Mouse (Mus musculus): Measurements from ENCODE around the gene Wipf1. TPM values are rescaled to one million over a fixed set of nuclear protein-coding genes. Genes with fewer than 3 reads are reported as not detected.

Wipf1 gene
- polyA plus RNA-seq, 1 experiment from 2014 or later: 3.7 TPM

DNA sequence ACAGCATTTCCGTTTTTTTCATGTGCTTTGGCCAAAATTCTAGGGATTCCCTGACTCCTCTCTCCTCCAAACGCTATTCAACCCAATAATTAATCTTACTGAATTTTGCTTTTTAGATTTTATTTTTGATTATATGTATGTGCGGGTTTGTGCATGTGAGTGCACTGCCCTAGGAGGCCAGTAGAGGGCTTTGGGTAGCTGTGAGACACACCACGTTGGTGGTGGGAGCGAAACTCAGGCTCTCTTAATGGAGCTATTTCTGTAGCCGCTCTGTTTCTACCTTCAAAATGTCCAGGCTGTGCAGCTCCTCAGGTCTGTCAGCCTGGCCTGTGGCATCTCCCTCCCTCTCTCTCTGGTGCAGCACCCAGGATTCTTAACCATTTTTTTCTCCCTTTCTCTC lies 50.7 kb downstream of the Wipf1 start:
- H3K27me3 ChIP-seq: no peaks in the 10 kb centered on the region
- H3K9me3 ChIP-seq: no peaks in the 10 kb centered on the region
- WGBS: 93% methylated on average over 6 of the region's 6 CpGs
- ATAC-seq (ENCODE audit: low read depth): no peak
- H3K27ac ChIP-seq (replicated peaks): no peak overlapping the region
- no peak overlapping the region for H3K4me3 ChIP-seq
- no peak overlapping the region for H3K9ac ChIP-seq
- H3K4me2 ChIP-seq: no peak overlapping the region
- H3K4me1 ChIP-seq (replicated peaks): peaks cover 7% of the 10 kb centered on the region; the same call in 1 of the 2 replicates
- H3K36me3 ChIP-seq: no peaks in the 10 kb centered on the region

DNA sequence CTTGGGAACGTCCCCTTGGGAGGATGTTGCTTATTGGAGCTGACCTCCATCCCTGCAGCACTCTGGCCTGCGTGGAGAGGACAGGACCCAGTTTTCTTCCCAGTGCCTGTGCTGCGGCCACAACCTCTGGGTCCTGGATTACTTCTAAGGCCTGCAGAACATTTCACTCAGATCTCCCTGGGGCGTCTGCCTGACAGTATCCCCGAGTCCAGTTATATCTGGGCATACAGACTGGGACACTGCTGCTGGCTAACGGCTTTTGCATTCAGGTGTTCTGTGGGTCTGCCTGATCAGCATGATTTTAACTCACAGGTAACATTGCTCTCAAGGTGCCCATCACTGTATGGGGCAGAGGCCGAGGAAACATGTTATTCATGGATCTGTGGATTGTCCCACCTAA lies 52.0 kb downstream of the Wipf1 start:
- H3K9me3 ChIP-seq: no peaks in the 10 kb centered on the region
- WGBS: 95% methylated on average over 7 of the region's 7 CpGs
- no peak overlapping the region for H3K4me2 ChIP-seq
- ATAC-seq (ENCODE audit: low read depth): no peak
- peaks cover 7% of the 10 kb centered on the region; the same call in 1 of the 2 replicates for H3K4me1 ChIP-seq (replicated peaks)
- no peak overlapping the region for H3K9ac ChIP-seq
- H3K36me3 ChIP-seq: no peaks in the 10 kb centered on the region
- H3K27ac ChIP-seq (replicated peaks): no peak overlapping the region
- no peaks in the 10 kb centered on the region for H3K27me3 ChIP-seq
- H3K4me3 ChIP-seq: no peak overlapping the region

DNA sequence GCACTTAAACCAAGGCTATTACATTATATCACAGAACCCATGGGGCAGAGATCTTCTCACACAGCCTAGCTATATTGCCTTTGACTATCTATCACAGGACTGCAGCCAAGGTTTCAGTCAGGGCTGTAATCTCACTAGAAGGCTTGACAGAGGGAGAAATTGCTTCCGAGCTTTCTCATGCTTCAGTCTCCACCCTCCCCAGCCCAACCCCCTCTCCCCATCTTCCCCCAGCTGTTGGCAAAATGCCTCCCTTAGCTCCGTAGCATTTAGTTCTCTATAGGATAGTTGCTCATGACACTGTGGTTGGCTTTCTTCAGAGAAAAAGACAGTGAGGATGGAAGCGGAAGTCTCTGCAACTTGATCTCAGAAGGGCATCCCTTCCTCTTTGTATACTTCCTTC lies 54.0 kb downstream of the Wipf1 start:
- Histone ChIP-seq H3K4me1 (replicated peaks) (peaks cover 7% of the 10 kb centered on the region; the same call in 1 of the 2 replicates), H3K9me3 (no peaks in the 10 kb centered on the region), H3K4me2 (no peak overlapping the region), H3K4me3 (no peak overlapping the region), H3K36me3 (no peaks in the 10 kb centered on the region), H3K27ac (replicated peaks) (no peak overlapping the region), H3K9ac (no peak overlapping the region), H3K27me3 (no peaks in the 10 kb centered on the region)
- WGBS: 54% methylated on average over 3 of the region's 3 CpGs
- ATAC-seq (ENCODE audit: low read depth): no peak

DNA sequence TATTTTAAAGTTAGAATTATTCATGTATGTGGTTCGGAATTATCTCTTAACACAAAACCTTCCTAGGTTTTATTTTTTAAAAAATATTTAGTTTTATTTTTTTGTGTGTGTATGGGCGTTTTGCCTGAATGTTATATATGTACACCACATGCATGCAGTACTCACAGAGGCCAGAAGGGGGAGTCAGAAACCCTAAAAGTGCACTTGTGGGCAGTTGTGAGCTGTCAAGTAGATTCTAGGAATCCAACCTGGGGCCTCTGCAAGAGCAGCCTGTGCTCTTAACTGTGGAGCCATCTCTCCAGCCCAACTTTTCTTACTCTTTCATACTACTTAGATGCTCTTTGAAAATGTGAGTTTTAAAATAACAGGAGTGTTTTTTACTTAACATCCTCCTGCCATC lies 57.4 kb downstream of the Wipf1 start:
- no peak overlapping the region for H3K9ac ChIP-seq
- H3K27me3 ChIP-seq: no peaks in the 10 kb centered on the region
- H3K4me3 ChIP-seq: no peak overlapping the region
- peaks cover 7% of the 10 kb centered on the region; the same call in 1 of the 2 replicates for H3K4me1 ChIP-seq (replicated peaks)
- WGBS: 89% methylated on average over 2 of the region's 2 CpGs
- no peaks in the 10 kb centered on the region for H3K36me3 ChIP-seq
- H3K9me3 ChIP-seq: no peaks in the 10 kb centered on the region
- ATAC-seq (ENCODE audit: low read depth): no peak
- H3K4me2 ChIP-seq: no peak overlapping the region
- H3K27ac ChIP-seq (replicated peaks): no peak overlapping the region

DNA sequence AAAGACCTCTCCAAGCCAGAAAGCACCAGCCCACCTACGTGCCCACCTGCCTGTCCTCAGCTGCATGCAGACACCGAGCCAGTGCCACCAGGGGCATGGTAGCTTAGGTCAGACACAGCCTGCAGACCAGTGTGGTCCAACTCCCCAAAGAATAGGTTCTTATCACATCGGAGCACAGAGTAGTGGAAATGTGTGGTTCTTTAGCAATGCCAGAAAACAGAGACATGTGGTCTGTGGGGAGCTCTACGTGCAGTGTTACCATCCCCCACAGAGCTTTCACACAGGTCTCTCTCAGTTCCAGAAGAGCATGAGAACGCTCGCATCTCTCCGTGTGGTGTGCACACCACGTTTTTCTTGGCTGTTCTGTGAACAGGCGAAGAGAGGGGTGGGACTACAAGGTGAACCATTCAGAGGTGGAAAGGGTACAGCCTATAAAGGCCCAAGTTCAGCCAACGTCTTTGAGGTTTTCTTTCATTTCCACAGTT lies 59.3 kb downstream of the Wipf1 start:
- ATAC-seq (ENCODE audit: low read depth): no peak
- no peaks in the 10 kb centered on the region for H3K36me3 ChIP-seq
- no peaks in the 10 kb centered on the region for H3K4me1 ChIP-seq (replicated peaks)
- no peaks in the 10 kb centered on the region for H3K27me3 ChIP-seq
- no peak overlapping the region for H3K4me2 ChIP-seq
- whole genome bisulfite sequencing: 87% methylated on average over 10 of the region's 10 CpGs
- H3K4me3 ChIP-seq: no peak overlapping the region
- no peaks in the 10 kb centered on the region for H3K9me3 ChIP-seq
- H3K9ac ChIP-seq: no peak overlapping the region
- no peak overlapping the region for H3K27ac ChIP-seq (replicated peaks)

DNA sequence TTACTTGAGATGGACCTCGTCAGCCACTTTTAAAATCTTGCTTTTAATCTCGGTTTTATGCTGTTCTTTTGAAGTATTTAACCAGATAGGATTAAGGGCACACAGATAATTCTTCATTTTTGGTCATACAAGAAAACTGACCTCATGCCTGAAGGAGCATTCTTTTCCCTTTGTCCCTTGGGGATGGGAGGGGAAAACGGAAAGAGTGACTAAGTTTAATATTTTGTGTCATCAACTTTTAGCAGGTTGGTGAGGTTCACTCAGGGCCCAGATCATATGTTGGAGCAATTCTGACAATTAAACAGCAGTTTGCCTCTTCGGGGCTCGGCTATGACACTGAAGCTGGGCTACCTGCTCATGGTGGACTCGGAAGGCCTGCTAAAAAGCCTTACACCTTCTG lies 60.0 kb downstream of the Wipf1 start:
- no peak overlapping the region for H3K9ac ChIP-seq
- WGBS: 92% methylated on average over 6 of the region's 6 CpGs
- H3K27me3 ChIP-seq: no peaks in the 10 kb centered on the region
- H3K36me3 ChIP-seq: no peaks in the 10 kb centered on the region
- no peaks in the 10 kb centered on the region for H3K4me1 ChIP-seq (replicated peaks)
- H3K4me2 ChIP-seq: no peak overlapping the region
- H3K27ac ChIP-seq (replicated peaks): no peak overlapping the region
- ATAC-seq (ENCODE audit: low read depth): no peak
- no peak overlapping the region for H3K4me3 ChIP-seq
- no peaks in the 10 kb centered on the region for H3K9me3 ChIP-seq

DNA sequence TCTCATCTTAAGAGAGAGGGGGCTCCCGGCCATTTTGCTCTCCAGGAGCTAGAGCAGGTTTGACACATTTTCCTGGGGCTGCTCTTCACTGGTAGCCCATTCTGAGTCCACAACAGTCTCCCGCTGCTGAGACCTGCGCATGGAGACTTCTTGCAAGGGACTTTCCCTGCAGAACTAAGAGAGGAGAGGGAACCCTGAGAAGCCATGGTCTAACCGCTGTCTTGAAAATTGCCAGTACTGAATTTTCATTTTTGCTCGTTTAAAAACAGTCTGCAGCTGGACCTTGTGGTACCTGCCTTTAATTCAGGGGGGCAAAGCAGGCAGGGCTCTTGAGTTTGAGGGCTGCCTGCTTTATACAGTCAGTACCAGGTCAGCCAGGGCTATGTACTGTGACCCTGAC lies 60.5 kb downstream of the Wipf1 start:
- ATAC-seq (ENCODE audit: low read depth): no peak

DNA sequence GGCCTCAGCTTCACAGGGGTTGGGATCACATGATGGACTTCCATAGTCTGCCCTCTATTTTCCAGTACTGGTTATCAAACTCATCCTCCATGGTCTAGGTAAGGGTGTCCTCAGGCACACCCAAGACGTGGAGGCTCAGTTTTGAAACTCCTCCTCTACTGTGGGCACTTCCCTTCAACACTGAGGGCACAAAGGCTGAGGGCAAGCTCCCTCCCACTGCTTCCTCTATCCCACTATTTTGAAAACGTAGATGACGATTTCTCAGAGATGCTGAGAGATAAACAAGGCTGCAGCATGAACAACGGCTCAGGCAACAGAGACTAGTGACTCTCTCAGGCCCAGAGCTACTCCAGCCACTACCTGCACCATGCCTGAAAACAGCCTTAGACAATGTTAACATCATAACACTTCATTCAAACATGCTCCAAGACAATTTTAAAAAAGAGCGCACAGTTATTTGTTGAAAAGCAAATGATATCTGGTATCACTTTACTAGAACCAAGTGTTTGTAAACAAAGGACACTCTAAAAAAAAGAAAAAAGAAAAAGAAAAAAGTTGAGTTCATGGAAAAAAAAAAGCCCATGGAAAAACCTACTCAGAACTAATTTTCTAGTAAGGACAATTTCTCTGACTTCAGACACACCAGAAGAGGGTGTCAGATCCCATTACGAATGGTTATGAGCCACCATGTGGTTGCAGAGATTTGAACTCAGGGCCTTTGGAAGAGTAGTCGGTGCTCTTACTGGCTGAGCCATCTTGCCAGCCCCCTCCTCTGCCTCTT lies 62.3 kb downstream of the Wipf1 start:
- H3K4me2 ChIP-seq: no peak overlapping the region
- 85% methylated on average over 7 of the region's 7 CpGs for WGBS
- no peak overlapping the region for H3K27ac ChIP-seq (replicated peaks)
- no peaks in the 10 kb centered on the region for H3K36me3 ChIP-seq
- H3K4me1 ChIP-seq (replicated peaks): no peaks in the 10 kb centered on the region
- H3K4me3 ChIP-seq: no peak overlapping the region
- ATAC-seq (ENCODE audit: low read depth): no peak
- H3K9me3 ChIP-seq: no peaks in the 10 kb centered on the region
- no peaks in the 10 kb centered on the region for H3K27me3 ChIP-seq
- H3K9ac ChIP-seq: no peak overlapping the region

More for the DNA sequence above, 60.5 kb downstream of the Wipf1 start:
- WGBS: 91% methylated on average over 5 of the region's 5 CpGs
- no peaks in the 10 kb centered on the region for H3K36me3 ChIP-seq
- H3K4me3 ChIP-seq: no peak overlapping the region
- H3K4me1 ChIP-seq (replicated peaks): no peaks in the 10 kb centered on the region
- H3K9me3 ChIP-seq: no peaks in the 10 kb centered on the region
- no peak overlapping the region for H3K4me2 ChIP-seq
- no peak overlapping the region for H3K27ac ChIP-seq (replicated peaks)
- no peaks in the 10 kb centered on the region for H3K27me3 ChIP-seq
- no peak overlapping the region for H3K9ac ChIP-seq

DNA sequence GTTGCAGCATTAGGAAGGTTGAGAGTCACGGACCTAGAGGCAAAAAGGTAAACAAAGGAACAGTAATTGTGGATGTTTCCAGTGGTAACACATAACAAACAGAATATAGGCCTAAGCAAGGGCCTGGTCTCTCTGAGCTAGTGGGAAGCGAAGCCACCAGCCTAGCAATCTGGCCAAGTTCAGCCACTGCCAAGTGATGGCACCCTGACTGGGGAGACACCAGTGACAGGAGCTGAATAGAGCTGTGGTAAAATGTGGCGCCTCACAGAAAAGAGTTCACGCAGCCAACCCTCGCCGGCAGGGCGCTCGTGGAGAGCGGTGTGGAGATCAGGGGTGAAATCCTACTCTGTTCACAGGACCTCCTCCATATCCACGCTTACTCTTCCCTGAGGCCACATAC lies 63.1 kb downstream of the Wipf1 start:
- H3K9me3 ChIP-seq: no peaks in the 10 kb centered on the region
- H3K4me3 ChIP-seq: no peak overlapping the region
- no peaks in the 10 kb centered on the region for H3K4me1 ChIP-seq (replicated peaks)
- H3K27ac ChIP-seq (replicated peaks): no peak overlapping the region
- H3K4me2 ChIP-seq: no peak overlapping the region
- H3K27me3 ChIP-seq: no peaks in the 10 kb centered on the region
- ATAC-seq (ENCODE audit: low read depth): no peak
- no peak overlapping the region for H3K9ac ChIP-seq
- WGBS: 94% methylated on average over 10 of the region's 10 CpGs
- H3K36me3 ChIP-seq: no peaks in the 10 kb centered on the region

DNA sequence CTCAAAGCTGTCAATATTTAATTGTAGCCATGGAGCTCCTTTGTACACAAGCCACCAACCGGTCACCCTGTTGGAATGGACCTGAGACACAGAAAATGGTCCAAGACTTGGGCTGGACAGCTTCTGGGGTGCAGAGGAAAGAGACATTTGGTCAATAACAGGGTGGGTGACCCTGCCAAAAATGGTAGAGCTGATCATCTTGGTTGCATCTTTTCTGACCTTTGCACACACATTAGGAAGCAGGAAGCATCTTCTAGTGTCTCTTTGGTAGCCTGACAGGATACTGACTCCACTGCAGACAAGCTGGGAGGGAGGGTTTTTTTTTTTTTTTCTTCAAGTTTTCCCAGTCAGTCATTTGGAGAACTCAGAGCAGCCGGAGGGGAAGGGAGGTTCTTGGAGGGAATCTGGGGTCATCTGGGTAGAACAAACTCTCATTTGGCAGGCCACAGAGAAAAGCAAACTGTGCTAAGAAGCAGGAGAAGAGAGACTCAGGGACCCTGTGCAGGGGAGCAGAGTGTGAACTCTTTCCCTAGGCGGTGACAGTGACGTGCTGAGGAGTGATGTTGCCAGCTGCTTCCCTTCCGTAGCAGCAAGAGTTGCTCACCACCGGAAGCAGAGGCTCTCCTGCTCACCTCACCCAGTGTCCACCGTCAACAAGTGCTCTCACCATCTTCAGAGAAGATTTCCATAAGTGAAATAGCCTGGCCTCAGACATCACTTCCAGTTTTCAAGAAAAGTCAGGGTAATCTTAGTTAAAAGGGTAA lies 65.9 kb downstream of the Wipf1 start:
- Histone ChIP-seq H3K36me3 (no peaks in the 10 kb centered on the region), H3K4me3 (no peak overlapping the region), H3K4me2 (no peak overlapping the region), H3K27ac (replicated peaks) (no peak overlapping the region), H3K9me3 (no peaks in the 10 kb centered on the region), H3K4me1 (replicated peaks) (peaks cover 5% of the 10 kb centered on the region; the same call in 1 of the 2 replicates), H3K27me3 (no peaks in the 10 kb centered on the region), H3K9ac (no peak overlapping the region)
- WGBS: 71% methylated on average over 7 of the region's 7 CpGs
- no peak for ATAC-seq (ENCODE audit: low read depth)

DNA sequence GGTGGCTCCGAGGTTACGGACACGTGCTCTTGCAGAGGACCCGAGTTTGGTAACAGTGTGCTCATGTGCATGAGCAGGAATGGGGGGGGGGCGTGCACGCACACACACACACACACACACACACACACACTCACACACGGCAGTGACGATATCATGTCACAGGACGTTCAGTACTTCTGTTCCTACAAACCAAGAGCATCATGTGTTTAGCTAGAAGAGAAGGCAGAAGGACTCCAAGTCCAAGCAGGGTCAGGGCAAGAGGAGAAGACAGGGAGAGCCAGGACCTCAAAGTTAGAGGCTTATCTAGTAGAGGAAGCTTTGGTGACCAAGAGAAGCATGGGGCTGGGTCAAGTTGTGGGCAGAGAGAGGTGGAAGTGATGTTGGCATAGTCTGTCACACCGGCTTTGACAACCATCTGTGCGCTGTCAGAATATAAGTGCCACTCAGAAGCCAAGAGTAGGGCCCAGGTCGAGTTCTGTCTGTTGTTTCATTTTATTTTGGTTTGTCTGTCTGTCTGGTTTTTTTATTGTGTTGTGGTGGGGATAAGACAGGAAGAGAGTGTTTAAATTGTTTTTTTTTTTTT lies 66.7 kb downstream of the Wipf1 start:
- WGBS: 96% methylated on average over 12 of the region's 12 CpGs
- H3K9ac ChIP-seq: no peak overlapping the region
- ATAC-seq (ENCODE audit: low read depth): no peak
- H3K4me2 ChIP-seq: no peak overlapping the region
- H3K27me3 ChIP-seq: no peaks in the 10 kb centered on the region
- H3K27ac ChIP-seq (replicated peaks): no peak overlapping the region
- H3K36me3 ChIP-seq: no peaks in the 10 kb centered on the region
- H3K4me1 ChIP-seq (replicated peaks): peaks cover 5% of the 10 kb centered on the region; the same call in 1 of the 2 replicates
- H3K9me3 ChIP-seq: no peaks in the 10 kb centered on the region
- H3K4me3 ChIP-seq: no peak overlapping the region

DNA sequence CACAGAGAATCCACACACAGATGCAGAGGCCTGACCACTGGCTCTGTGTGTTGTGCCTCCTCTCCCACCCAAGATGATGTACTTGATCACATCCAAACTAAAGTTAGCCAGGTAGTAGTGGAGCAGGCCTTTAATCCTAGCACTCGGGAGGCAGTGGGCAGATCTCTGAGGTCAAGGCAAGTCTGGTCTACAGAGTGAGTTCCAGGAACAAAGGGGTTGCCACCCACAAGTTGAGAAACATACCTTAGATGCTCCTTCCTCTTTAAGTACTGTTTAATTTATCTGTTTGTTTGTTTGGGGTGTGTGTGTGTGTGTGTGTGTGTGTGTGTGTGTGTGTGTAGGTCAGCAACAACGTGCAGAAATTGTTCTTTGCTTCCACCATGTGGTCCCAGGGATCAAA lies 67.3 kb downstream of the Wipf1 start:
- WGBS: 93% methylated on average over 2 of the region's 2 CpGs
- ATAC-seq (ENCODE audit: low read depth): no peak
- H3K36me3 ChIP-seq: no peaks in the 10 kb centered on the region
- no peak overlapping the region for H3K9ac ChIP-seq
- H3K9me3 ChIP-seq: no peaks in the 10 kb centered on the region
- H3K27ac ChIP-seq (replicated peaks): no peak overlapping the region
- no peaks in the 10 kb centered on the region for H3K27me3 ChIP-seq
- H3K4me2 ChIP-seq: no peak overlapping the region
- H3K4me1 ChIP-seq (replicated peaks): peaks cover 5% of the 10 kb centered on the region; the same call in 1 of the 2 replicates
- H3K4me3 ChIP-seq: no peak overlapping the region
